Mouse (Mus musculus) lung, embryonic 16.5 days (tissue): Measurements from ENCODE around the gene Larp1. TPM values are rescaled to one million over a fixed set of nuclear protein-coding genes. Genes with fewer than 3 reads are reported as not detected.

Experiments
- ATAC-seq: fragments of 200-750 bp; cut with Nextera tagmentation; 2 replicates; pipeline ENCODE4 v1.8.0; 2017; ENCODE audit warnings: low read depth, mild to moderate bottlenecking, moderate library complexity
- H3K27ac ChIP-seq: fragments of 300-500 bp; sonication (generic); 2 replicates; pipeline ENCODE4 v1.5.1; 2014; ENCODE audit warnings: mild to moderate bottlenecking, control low read depth, low read length
- H3K27me3 ChIP-seq: fragments of 300-500 bp; sonication (generic); 2 replicates; pipeline ENCODE4 v1.6.1; 2014; ENCODE audit warnings: low read depth, low read length, mixed read lengths; ENCODE audit not compliant: control insufficient read depth, insufficient read depth
- H3K36me3 ChIP-seq: fragments of 300-500 bp; sonication (generic); 2 replicates; pipeline ENCODE4 v1.6.1; 2014; ENCODE audit warnings: low read length; ENCODE audit not compliant: control insufficient read depth, insufficient read depth
- H3K4me1 ChIP-seq: fragments of 300-500 bp; sonication (generic); replicated peaks from 2 replicates; pipeline ENCODE4 v1.6.1; 2014; ENCODE audit warnings: low read length, mixed read lengths; ENCODE audit not compliant: control insufficient read depth, insufficient read depth
- H3K4me2 ChIP-seq: fragments of 300-500 bp; sonication (generic); 2 replicates; pipeline ENCODE4 v1.6.1; 2014; ENCODE audit warnings: low read depth, low read length, control low read depth
- H3K4me3 ChIP-seq: fragments of 300-500 bp; sonication (generic); 2 replicates; pipeline ENCODE4 v1.5.1; 2014; ENCODE audit warnings: mild to moderate bottlenecking, low read length, control low read depth
- H3K9ac ChIP-seq: fragments of 300-500 bp; sonication (generic); 2 replicates; pipeline ENCODE4 v1.6.1; 2014; ENCODE audit warnings: low read length, control low read depth
- H3K9me3 ChIP-seq: fragments of 300-500 bp; sonication (generic); 2 replicates; pipeline ENCODE4 v1.6.1; 2016; ENCODE audit warnings: low read length; ENCODE audit not compliant: control insufficient read depth
- WGBS: fragments of 180-500 bp; shearing (Covaris S2); extraction: QIAGEN DNeasy Blood & Tissue Kit; methylation state at CpG from one replicate; pipeline ENCODE4 v1.1.7; 2014; 5-methylcytosine and 5-hydroxymethylcytosine counted together
- polyA plus RNA-seq: library from polyadenylated mRNA; unstranded; fragments of >200 nt; fragmentation: Nextera tagmentation; extraction: Ambion mirVana; gene quantifications from 2 replicates; pipeline ENCODE4 v1.2.1, GENCODE M21; 2015

Larp1 gene
- 15.3 and 16.3 TPM in 2 replicates for polyA plus RNA-seq

- H3K4me3 ChIP-seq: peak within 1 kb of the TSS; percentile 95
- H3K27me3 ChIP-seq: no peaks in the 10 kb centered on the region
- H3K4me1 ChIP-seq: peaks cover 23% of the 10 kb centered on the region
- H3K9ac ChIP-seq: peak within 1 kb of the TSS; percentile 93
- under 1% methylated on average over 61 of the region's 84 CpGs for WGBS
- peak within 1 kb of the TSS; percentile 88 for H3K27ac ChIP-seq
- peak within 1 kb of the TSS; percentile 91 for H3K4me2 ChIP-seq
- no peaks in the 10 kb centered on the region for H3K36me3 ChIP-seq
- peak; percentile 68 for ATAC-seq
- no peaks in the 10 kb centered on the region for H3K9me3 ChIP-seq
These were observed at the start of gene Larp1 for GRCm38 (mm10) chr11:58009051-58009515. TSS of gene Larp1 (plus strand) at chr11:58009064.

- no peaks in the 10 kb centered on the region for H3K9me3 ChIP-seq
- no peaks in the 10 kb centered on the region for H3K36me3 ChIP-seq
- WGBS: 70% methylated on average over 2 of the region's 2 CpGs
- H3K9ac ChIP-seq: no peak overlapping the region
- H3K27me3 ChIP-seq: no peaks in the 10 kb centered on the region
- H3K4me2 ChIP-seq: no peak overlapping the region
- peaks cover 9% of the 10 kb centered on the region for H3K4me1 ChIP-seq
- no peak overlapping the region for H3K4me3 ChIP-seq
- ATAC-seq: no peak
- H3K27ac ChIP-seq: no peak overlapping the region
These were observed 48.9 kb upstream of the Larp1 start for GRCm38 (mm10) chr11:57959924-57960323.

- peak overlapping the region; percentile 82 for H3K4me3 ChIP-seq
- H3K4me2 ChIP-seq: peak overlapping the region; percentile 88
- no peaks in the 10 kb centered on the region for H3K9me3 ChIP-seq
- H3K27ac ChIP-seq: peak overlapping the region; percentile 86
- under 1% methylated on average over 40 of the region's 40 CpGs for WGBS
- peaks cover 9% of the 10 kb centered on the region for H3K4me1 ChIP-seq
- peak; percentile 93 for ATAC-seq
- H3K9ac ChIP-seq: peak overlapping the region; percentile 84
- no peaks in the 10 kb centered on the region for H3K27me3 ChIP-seq
- no peaks in the 10 kb centered on the region for H3K36me3 ChIP-seq
These were observed 46.2 kb upstream of the Larp1 start for GRCm38 (mm10) chr11:57962382-57963285.

GRCm38 (mm10) chr11:57963291-57963870 is 45.5 kb upstream of the Larp1 start:
- peaks cover 9% of the 10 kb centered on the region for H3K4me1 ChIP-seq
- H3K36me3 ChIP-seq: no peaks in the 10 kb centered on the region
- ATAC-seq: no peak
- no peaks in the 10 kb centered on the region for H3K27me3 ChIP-seq
- WGBS: 33% methylated on average over 9 of the region's 9 CpGs
- H3K4me2 ChIP-seq: peak overlapping the region; percentile 88
- no peaks in the 10 kb centered on the region for H3K9me3 ChIP-seq
- peak overlapping the region; percentile 82 for H3K4me3 ChIP-seq
- H3K9ac ChIP-seq: peak overlapping the region; percentile 84
- no peak overlapping the region for H3K27ac ChIP-seq

GRCm38 (mm10) chr11:57966630-57967029 is 42.2 kb upstream of the Larp1 start:
- Histone ChIP-seq H3K36me3 (no peaks in the 10 kb centered on the region), H3K4me2 (no peak overlapping the region), H3K27ac (no peak overlapping the region), H3K9me3 (no peaks in the 10 kb centered on the region), H3K9ac (no peak overlapping the region), H3K27me3 (no peaks in the 10 kb centered on the region), H3K4me1 (peaks cover 17% of the 10 kb centered on the region), H3K4me3 (no peak overlapping the region)
- WGBS: 68% methylated on average over 7 of the region's 7 CpGs
- ATAC-seq: no peak

- no peak overlapping the region for H3K27ac ChIP-seq
- no peak overlapping the region for H3K9ac ChIP-seq
- no peak overlapping the region for H3K4me3 ChIP-seq
- H3K4me2 ChIP-seq: no peak overlapping the region
- peaks cover 9% of the 10 kb centered on the region for H3K4me1 ChIP-seq
- no peaks in the 10 kb centered on the region for H3K27me3 ChIP-seq
- no peak for ATAC-seq
- no peaks in the 10 kb centered on the region for H3K9me3 ChIP-seq
- H3K36me3 ChIP-seq: no peaks in the 10 kb centered on the region
- WGBS: 62% methylated on average over 5 of the region's 5 CpGs
These were observed 40.6 kb upstream of the Larp1 start for GRCm38 (mm10) chr11:57968301-57968700.

GRCm38 (mm10) chr11:57970541-57970940 is 38.3 kb upstream of the Larp1 start:
- H3K36me3 ChIP-seq: no peaks in the 10 kb centered on the region
- no peak overlapping the region for H3K4me2 ChIP-seq
- H3K4me1 ChIP-seq: peaks cover 11% of the 10 kb centered on the region
- H3K27ac ChIP-seq: peak overlapping the region; percentile 70
- 9% methylated on average over 5 of the region's 5 CpGs for WGBS
- H3K9ac ChIP-seq: peak overlapping the region; percentile 11; the same call in 1 of the 2 replicates
- no peaks in the 10 kb centered on the region for H3K27me3 ChIP-seq
- no peak overlapping the region for H3K4me3 ChIP-seq
- no peak for ATAC-seq
- no peaks in the 10 kb centered on the region for H3K9me3 ChIP-seq

- Histone ChIP-seq H3K9ac (peak overlapping the region; percentile 40; the same call in 1 of the 2 replicates), H3K36me3 (no peaks in the 10 kb centered on the region), H3K4me2 (peak overlapping the region; percentile 45), H3K4me3 (no peak overlapping the region), H3K4me1 (peaks cover 11% of the 10 kb centered on the region), H3K27me3 (no peaks in the 10 kb centered on the region), H3K27ac (peak overlapping the region; percentile 98), H3K9me3 (no peaks in the 10 kb centered on the region)
- 39% methylated on average over 13 of the region's 13 CpGs for WGBS
- peak; percentile 80 for ATAC-seq
These were observed 35.6 kb upstream of the Larp1 start for GRCm38 (mm10) chr11:57973001-57973912.
